Mouse (Mus musculus): ENCODE measurements around the gene Ccdc117.
"Not testable (repeated sequence)": the region's sequence is repeated elsewhere in the genome, so short reads cannot be mapped to it uniquely, and the experiment has no call there.

Ccdc117 gene

DNA sequence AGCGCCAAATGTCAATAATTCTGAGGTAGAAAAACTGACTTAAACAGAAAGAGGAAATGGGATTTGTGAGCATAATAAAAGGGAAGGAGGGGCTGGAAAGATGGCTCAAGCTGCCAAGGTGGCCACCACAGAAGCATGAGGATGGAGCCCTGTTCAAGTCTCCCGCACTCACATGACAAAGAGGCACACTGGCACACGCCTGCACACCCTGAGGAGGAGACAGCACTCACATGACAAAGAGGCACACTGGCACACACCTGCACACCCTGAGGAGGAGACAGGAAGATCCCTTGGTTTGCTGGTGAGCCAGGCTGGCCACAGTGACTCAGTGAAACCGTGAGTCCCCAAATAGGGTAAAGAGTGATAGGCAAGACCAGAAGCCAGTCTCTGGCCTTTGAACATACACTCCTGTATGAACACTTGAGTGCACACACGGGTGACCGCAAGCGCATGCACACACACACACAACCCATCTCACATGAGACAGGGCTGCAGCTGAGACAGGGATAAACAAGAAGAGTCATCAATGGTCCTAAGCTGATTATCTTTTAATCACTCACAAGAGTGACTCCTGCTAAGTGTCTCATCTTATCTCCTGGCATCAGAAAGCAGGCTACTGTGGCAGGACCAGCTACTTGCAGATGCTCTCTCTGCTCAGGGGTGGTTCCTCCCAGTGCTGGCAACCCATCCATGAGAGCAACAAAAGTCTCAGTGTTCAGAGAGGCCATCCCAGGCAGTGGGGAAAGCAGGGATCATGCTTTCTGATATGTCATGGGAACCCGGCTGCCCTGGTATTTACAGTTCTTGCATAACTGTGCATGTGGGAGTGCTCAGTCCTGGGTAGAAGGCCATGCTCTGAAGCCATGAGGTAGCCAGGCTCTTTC lies 32.5 kb downstream of the Ccdc117 start:
- no peak for DNase-seq (ENCODE audit: low spot score)

DNA sequence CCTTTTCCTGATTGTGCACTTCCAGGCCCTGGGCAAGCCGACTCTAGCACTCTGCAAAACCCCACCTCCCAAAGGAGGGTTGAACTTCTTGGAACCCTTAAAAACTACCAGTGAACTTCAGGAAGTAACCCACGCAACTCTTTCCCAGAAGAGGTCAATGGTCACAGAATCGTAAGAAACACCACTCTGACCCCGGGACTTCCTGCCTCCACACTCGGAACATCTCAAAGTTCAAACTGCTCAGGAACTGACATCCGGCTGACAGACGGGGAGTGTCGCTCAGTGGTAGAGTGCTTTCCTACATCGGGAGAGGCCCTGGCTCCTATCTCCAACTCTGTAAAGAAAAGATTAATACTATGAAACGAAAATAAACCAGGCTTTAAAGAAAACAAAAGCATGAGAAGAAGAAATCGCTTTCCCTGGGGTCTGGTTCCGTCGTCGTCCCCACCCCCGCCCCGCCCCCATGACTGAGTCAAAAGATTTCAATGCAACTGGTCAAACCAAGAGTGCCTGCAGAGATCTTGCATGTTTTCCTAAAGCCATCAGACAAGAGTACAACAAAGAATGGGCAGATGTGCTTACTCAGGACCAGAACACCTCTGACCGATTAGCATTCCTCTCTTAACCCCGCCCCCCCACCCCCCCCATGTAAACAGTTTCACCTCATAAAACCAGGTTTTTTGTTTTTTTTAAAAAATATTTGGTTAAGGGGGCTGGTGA lies 36.0 kb downstream of the Ccdc117 start:
- DNase-seq (ENCODE audit: low spot score), result peak; percentile 63

DNA sequence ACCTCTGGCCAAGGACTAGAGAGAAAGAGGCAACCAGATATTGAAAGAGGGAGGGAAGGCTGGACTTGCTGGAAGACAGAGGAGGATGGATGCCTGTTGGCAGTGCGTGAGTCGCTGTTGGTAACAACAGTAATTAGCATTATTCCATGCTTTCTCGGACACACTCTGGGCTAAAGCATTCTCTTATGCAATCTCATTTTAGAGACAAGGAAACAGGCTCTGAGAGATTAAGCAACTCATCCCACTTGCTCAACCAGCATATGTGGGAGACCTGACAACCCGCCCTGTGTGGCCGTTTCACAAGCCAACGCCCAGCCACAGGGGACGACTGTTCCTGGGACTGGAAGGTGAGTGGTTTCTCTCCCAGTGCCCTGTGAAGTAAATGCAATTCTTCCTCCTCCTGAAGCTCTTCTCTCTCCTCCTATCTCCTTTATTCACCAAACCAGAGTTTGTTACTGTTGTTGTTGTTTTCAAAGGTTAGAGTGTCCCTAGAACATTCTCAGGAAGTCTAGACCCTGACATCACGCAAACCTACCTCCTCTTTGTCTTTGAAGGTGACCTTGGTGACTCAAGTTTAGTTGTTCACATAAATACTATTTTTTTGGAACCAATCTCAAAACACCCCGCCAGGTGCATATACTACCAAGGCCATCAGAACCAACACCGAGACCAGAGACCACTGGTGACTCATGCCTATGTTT lies 39.5 kb downstream of the Ccdc117 start:
- DNase-seq (ENCODE audit: low spot score), result no peak

DNA sequence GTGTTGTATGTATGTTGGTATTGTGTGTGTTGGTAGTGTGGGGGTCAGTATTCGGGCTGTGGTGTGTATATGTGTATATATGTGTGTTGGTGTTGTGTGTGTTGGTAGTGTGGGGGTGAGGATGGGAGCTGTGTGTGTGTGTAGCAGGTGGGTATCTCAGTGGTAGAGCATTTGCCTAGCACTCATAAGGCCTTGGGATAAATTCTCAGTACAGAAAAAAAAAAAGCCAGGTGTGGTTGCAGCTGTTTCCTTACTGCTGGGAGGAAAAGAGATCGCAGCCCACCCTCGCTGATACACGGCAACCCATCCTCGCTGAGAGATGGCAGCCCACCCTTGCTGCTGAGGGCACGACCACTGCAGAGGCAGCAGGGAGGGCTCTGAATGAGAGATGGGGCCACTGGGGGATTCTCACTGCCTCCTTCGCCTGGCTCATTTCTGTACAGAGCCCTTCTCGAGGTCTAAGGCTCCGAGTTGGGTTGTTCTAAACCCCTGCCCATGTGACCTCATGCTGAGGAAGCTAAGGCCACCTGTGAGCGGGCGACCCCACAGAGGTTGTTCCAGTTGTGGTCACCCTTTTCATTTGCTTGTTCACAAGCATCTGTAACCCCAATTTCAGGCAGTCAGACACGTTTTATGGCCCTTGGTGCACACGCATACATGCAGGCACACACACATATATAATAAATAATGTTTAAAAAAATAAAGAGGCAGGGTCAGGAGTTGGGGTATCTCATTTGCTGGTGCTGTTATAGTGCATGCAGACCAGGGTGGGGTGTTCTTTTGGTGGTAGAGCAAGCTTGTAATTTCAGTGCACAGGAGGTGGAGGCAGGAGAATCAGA lies 40.9 kb downstream of the Ccdc117 start:
- no peak for DNase-seq (ENCODE audit: low spot score)

DNA sequence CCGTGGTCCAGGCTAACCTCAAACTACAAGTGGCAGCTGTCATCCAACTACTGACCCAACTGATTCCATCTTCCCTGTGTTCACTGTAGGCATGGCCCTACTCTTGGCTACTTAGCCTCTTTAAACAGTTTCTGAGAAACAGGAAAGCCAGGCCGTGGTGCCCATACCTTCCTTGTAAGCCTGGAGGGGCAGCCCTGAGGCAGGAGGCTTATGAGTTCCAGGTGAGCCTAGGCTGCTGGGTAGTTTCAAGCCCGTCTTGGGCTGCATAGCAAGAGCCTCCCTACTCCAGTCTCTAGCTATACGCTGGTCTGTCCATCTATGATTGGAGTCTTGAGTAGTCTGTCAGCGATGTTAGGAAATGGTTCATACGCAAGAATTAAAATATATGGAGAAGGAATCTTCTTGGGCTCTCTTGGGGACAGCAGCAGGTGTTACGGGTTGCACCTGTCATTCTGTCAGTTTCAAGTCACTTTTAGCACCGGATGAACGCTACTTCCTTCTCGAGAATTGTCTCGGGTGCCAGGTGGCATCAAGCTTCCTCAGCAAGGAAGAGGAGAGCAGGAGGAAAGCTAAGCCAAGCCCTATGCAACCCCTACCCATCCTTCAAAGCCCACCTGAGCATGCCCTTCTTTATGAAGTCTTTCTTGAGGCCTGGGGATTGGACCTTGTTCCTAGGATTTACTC lies 41.9 kb downstream of the Ccdc117 start:
- no peak for DNase-seq (ENCODE audit: low spot score)

DNA sequence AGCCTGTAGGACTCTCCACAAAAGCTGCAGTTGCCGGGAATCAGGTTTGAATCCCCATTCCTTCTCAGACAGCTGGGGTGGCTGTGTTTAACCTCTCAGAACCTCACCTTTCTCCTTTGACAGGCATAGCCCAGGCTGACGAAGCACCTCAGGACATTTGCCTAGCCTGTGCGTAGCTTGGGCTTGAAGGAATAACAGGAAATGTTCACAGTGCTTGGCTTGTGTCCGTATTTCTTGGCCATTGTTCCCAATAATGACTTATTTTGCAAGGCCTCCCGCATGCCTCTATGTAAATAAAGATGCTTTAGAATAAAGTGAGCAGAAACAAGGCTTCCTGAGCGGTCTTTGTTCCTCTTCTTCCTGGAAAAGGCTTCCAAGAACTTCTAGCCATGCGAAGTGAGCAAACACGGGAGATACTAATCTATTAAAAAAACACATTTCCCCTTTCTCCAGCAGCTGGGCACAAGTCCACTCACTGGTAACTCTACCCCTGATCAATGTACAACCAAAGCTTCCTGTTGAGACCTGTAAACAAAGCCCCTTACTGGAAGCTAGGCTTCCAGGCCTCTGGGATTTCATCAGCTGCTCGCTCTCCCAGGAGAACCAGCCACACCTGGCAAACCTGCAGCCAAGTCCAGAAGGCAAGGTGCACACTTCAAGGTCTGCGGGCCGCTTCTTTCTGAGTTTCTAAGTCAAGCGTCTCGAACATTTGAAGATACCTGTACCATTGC lies 42.9 kb downstream of the Ccdc117 start:
- no peak for DNase-seq (ENCODE audit: low spot score)

DNA sequence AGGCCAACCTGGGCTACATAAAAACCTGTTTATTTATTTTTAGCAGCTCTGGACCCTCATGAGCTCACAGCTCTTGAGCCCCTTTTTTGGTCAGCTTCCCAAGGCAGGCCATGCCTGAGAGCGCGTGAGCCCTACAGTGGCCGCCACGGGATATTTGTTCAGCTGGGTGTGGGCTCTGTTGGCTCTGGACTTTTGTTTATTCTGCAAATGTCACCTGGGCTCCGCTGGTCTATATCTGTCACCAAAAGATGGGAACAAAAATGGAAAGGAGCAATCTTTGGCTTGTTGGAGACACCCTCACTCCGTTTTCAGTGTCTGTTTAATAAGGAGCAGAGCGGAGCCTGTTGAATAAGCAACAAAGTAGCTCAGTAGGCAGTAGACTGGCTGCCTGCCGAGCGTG lies 43.6 kb downstream of the Ccdc117 start:
- DNase-seq (ENCODE audit: low spot score), result no peak

DNA sequence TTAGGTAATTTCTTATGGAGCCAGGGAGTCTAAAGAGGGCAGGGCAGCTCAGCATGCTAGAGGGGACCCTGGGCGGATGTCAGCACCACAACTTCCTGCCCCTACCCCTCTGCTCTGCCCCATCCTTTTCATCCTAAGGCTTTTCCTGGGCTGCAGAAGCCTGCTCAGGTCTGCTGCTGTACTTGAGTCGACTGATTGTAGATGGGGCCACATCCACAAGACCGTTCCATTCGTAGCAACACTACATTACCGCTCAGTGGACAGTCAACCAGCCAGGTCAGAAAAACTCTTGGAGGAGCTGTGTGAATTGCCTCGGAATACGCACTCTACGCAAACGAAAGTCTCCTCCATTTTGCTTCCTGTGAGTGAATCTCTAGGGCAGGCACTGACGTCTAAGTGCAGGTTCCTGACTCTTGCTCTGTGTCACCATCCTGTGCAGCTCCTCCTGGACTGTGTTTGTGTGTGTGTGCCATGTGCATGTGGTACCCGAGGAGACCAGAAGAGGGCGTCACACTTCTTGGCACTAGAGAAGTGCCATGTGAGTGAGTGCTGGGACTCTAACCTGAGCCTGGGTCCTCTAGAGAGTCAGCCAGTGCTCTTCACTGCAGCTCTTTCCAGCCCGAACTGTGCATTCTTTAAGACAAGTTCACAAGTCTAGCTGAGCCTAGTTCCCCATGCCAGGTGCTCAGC lies 45.3 kb downstream of the Ccdc117 start:
- no peak for DNase-seq (ENCODE audit: low spot score)

DNA sequence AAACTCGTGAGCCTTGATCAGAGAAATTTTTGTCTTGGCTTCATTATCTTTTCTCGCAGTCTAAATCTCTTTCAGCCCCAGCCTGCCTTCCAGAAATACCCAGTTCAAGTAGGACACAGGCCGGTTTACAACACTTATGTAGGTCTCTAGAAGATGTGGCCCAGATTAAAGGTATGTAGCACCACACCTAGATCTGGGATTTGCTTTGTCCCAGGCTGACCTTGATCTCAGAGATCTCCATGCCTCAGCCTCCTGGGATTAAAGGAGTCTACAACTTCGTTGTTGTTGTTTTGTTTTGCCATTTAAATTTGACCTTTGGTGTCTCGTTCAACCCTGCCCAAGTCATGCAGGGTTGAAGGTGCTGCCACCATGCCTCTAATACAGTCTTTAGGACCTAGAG lies 46.1 kb downstream of the Ccdc117 start:
- no peak for DNase-seq (ENCODE audit: low spot score)

DNA sequence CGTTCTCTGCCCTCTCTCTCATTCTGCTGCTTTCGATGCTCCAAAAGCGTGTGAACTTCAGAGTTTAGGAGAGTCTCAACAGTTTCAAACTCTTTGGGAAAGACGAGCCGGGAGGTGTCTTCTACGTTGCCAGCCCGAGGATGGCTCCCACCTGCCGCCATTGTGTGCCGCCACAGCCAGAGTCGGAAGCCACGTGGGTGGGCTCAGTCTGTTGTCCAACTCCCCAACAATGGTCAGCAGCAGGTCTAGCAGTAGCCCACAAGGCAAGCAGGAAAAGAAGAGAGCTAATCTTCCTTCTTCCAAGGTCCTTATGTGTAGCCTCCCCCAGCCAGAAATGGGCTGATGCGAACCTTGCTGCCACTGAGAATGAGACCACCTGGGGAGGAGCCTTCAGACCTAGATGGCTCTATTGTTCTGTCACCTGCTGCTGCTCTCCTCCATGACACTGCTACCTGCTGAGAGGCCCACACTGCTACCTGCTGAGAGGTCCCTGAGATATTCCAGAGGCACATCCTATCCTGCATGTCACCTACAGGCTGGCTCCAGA lies 46.6 kb downstream of the Ccdc117 start:
- DNase-seq (ENCODE audit: low spot score), result no peak

DNA sequence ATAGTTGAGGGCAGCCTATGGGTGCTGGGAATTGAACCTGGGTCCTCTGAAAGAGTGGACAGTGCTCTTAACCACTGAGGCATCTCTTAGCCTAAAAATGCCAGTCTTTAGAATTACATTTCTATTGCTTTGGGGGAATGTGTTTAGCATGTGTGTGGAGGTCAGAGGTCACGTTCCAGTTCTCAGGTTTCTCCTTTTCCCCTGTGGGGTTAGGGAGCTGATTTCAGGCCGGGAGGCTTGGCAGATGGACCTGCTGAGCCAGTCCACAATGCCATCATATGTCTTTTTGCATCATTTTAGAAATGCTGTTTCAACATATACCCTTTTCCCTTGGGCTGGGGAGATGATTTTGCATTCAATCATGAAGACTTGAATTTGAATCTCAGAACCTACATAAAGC lies 48.1 kb downstream of the Ccdc117 start:
- peak; percentile 71 for DNase-seq (ENCODE audit: low spot score)

DNA sequence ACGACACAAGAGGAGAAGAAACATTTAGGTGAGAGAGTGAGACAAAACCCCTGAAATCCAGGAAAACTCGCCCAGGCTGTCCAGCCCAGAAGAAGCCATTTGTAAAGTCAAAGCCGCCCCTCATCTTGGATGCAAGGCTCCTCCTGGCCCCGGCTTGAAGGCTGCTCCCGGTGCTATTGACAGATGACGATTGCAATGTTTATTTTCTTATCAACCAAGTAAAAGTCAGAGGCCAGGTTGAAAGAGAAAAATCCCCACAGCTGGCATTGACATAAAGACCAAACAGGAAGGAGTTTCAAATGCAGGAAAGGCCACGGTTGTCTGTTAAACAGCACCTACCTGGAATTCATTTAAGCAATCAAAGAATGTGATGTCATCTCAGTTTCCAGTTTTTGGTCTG lies 50.1 kb downstream of the Ccdc117 start:
- no peak for DNase-seq (ENCODE audit: low spot score)

DNA sequence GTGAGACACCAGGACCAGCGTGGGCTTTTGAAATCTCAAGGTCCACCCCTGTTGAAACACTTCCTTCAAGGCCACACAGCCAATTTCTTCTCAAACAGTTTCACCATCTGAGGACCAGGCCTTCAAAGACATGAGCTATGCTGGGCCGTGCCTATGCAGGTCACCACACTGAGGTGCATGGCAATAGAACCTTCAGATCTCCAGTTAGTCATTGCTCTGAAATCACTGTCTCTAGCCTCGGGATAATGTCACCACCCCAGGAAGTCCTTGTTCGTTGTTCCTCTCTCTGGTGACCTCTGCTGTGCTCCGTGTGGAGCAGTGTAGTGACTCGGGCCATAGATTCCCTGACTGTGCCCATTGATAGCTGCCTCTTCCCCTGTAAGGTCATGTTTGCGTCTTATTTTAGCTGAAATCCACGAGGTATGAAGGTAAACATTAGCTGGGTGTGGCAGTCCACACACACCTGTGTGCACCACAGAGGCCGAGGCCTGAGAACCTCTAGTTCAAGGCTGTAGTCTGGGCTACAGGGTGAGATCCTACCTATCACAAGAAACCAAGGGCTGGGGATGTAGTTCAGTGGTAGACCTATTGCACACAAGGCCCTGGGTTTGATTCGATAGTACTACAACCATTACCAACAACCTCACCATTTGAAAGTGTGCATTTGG lies 50.9 kb downstream of the Ccdc117 start:
- no peak for DNase-seq (ENCODE audit: low spot score)

DNA sequence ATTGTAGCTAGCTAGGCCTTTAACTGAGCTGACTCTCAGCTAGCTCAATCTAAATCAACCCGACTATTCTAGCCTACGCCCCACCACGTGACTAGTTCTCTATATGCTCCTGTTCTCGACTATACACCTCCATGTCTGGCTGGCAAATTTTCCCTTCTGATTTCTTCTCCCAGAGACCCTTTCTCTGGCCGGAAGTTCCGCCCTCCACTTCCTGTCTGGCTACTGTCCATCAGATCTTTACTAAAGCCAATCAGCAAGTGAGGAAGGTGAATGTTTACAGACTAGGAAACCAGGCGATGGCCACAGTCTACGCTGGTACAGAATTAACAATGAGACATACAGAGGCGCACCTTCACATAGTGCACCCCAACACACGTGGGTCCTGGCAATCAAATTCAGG lies 52.6 kb downstream of the Ccdc117 start:
- DNase-seq (ENCODE audit: low spot score), result not testable (repeated sequence)

DNA sequence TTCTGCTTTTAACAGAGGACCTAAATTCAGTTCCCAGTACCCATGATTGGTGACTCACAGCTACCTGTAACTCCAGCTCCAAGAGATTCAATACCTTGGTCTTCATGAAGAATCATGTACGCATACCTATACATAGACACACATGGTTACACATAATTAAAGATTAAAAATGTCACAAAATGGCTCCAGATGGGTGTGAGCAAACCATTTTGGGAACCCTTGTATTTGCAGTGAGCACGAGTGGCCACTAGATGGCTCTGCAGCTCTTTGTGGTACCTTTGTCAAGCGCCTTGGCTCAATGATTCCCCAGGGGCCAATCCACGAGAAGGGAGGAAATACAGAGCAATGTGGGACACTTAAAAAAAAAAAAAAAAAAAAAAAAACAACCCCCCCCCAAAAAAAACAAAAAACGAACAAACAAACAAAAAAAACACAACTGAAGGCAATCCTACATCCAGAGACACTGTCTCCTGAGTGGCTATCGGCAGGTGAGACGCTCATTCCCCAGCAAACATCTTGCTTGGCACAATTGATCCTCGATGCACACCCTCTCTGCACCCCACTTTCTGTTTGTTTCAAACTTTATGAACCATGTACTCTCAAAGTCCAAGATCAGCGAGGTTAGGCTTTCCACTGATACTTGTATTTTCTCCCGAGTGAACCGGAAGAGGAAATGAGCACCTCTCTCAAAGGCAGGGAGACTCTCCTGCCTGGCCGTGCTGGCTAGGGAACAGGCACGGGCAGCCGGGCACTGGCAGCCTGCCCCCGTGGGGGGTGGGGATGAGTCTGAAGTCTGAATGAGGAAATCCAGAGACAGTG lies 56.6 kb downstream of the Ccdc117 start:
- peak; percentile 96 for DNase-seq (ENCODE audit: low spot score)

DNA sequence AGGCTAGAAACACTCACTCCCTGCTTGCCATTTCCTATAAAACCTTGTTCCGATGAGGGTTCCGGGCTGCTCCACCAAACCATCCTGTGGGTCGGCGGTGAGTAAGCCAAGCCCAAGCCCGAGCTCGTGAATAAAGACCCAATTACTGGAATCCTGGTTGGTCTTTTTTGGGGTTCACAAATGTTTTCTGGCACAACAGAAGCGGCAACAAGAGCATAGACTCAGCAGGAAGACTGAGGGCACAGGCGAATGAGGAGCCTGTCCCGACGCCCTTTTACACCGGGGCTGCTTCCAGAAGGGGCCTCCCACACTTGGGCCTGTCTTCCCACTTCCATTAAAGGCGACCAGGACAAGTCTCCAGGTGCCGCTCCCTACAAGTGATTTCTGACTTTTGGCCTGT lies 59.4 kb downstream of the Ccdc117 start:
- no peak for DNase-seq (ENCODE audit: low spot score)

Data from embryo, embryonic 10.5 days (tissue).